ENCODE assay signal across 10 mouse cellular contexts in the genomic region with DNA sequence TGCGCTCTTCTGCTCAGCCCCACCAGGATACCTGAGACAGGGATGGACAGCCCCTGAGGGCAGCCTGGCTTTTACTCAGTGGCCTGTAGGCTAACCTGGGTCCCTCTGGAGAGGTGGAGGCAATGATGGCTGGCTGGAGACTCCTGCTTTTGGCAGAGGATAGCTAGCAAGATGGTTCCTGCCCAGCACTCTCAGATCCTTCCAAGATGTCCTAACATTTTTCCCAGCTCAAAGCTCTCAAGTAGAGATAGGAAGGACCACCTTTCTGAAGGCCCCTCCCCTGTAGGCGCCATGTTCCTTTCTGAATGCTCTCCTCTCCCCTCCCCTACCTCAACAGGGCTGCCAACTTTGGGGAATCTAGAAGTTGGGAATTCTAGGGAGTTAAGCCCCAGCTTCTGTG. TPM values are rescaled to one million over a fixed set of nuclear protein-coding genes. Genes with fewer than 3 reads are reported as not detected.
DNase-seq lines count a peak whose midpoint lies in the region; ATAC-seq and TF ChIP-seq lines count a peak whose summit lies in the region.
"Had no signal": no experiment of that assay in that cellular context is flagged by ENCODE, and none has a peak within 500 bp of the region (broad histone marks: within the 10 kb centered on the region; RNA-seq: fewer than 3 reads in every experiment).

No protein-coding gene starts in this region.

- H3K27me3 ChIP-seq in kidney, embryonic 15.5 days, result no peaks in the 10 kb centered on the region
- no peaks in the 10 kb centered on the region for H3K27me3 ChIP-seq in forebrain, embryonic 10.5 days (ENCODE audit: poor library complexity, severe bottlenecking)
- H3K27me3 ChIP-seq in limb, embryonic 10.5 days (ENCODE audit: low read depth, poor library complexity, severe bottlenecking), result no peaks in the 10 kb centered on the region
- H3K27me3 ChIP-seq in neural tube, embryonic 12.5 days (replicated peaks), result no peaks in the 10 kb centered on the region

- no peak for ATAC-seq in kidney, embryonic 15.5 days (replicated peaks; ENCODE audit: low FRiP score)
- ATAC-seq in neural tube, embryonic 12.5 days (ENCODE audit: low FRiP score, low read depth), result no peak

- peaks cover 67% of the 10 kb centered on the region for H3K4me1 ChIP-seq in kidney, embryonic 15.5 days
- H3K4me1 ChIP-seq in forebrain, embryonic 10.5 days, result peaks cover 56% of the 10 kb centered on the region
- H3K4me1 ChIP-seq in limb, embryonic 10.5 days, result peaks cover 40% of the 10 kb centered on the region
- H3K4me1 ChIP-seq in neural tube, embryonic 12.5 days, result peaks cover 37% of the 10 kb centered on the region

- H3K4me2 ChIP-seq in kidney, embryonic 15.5 days, result peak overlapping the region; percentile 86
- H3K4me2 ChIP-seq in neural tube, embryonic 12.5 days (replicated peaks), result peak overlapping the region; percentile 93

- H3K9ac ChIP-seq in kidney, embryonic 15.5 days, result peak overlapping the region; percentile 99; the same call in 1 of the 2 replicates
- H3K9ac ChIP-seq in neural tube, embryonic 12.5 days, result peak overlapping the region; percentile 94

- H3K27ac ChIP-seq in kidney, embryonic 15.5 days, result no peak overlapping the region
- H3K27ac ChIP-seq in forebrain, embryonic 10.5 days, result peak overlapping the region; percentile 100
- H3K27ac ChIP-seq in limb, embryonic 10.5 days, result 0 out of 2 replicates have a peak overlapping the region, but pooled peaks have one; percentile 98
- no peak overlapping the region for H3K27ac ChIP-seq in neural tube, embryonic 12.5 days
- H3K27ac ChIP-seq in left cerebral cortex, adult 2 months, result no peak overlapping the region

- peaks cover 65% of the 10 kb centered on the region for H3K36me3 ChIP-seq in kidney, embryonic 15.5 days
- peaks cover 82% of the 10 kb centered on the region for H3K36me3 ChIP-seq in forebrain, embryonic 10.5 days (replicated peaks)
- peaks cover 84% of the 10 kb centered on the region for H3K36me3 ChIP-seq in limb, embryonic 10.5 days
- peaks cover 63% of the 10 kb centered on the region for H3K36me3 ChIP-seq in neural tube, embryonic 12.5 days

- TF ChIP-seq CTCF in left cerebral cortex, adult 2 months (IDR thresholded peaks at IDR 0.05), result no peak

- no peaks in the 10 kb centered on the region for H3K9me3 ChIP-seq in kidney, embryonic 15.5 days (replicated peaks)
- 0 out of 2 replicates have a peak, but pooled peaks cover 6% of the 10 kb centered on the region for H3K9me3 ChIP-seq in forebrain, embryonic 10.5 days
- no peaks in the 10 kb centered on the region for H3K9me3 ChIP-seq in limb, embryonic 10.5 days (replicated peaks)
- H3K9me3 ChIP-seq in neural tube, embryonic 12.5 days, result no peaks in the 10 kb centered on the region

- DNase-seq in kidney, postnatal 4 days, result no peak
- no peak for DNase-seq in forebrain, embryonic 10.5 days (ENCODE audit: extremely low spot score, low spot score)
- no peak for DNase-seq in limb, embryonic 10.5 days (ENCODE audit: low spot score)
- no peak for DNase-seq in spleen, postnatal 36 days (ENCODE audit: low spot score in 2 of 2)
- DNase-seq in left cerebral cortex, adult 2 months (ENCODE audit: extremely low spot score in 1 of 2, low spot score in 2 of 2), result no peak
- no peak for DNase-seq in ovary, postnatal 36 days (ENCODE audit: low spot score)
- DNase-seq: kidney, adult 2 months; right cerebral cortex, adult 18-20 months had no signal

- intact Hi-C loops in left cerebral cortex, adult 2 months (cut with DNase I), result no loop called here

- 0 out of 2 replicates have a peak overlapping the region, but pooled peaks have one; percentile 85 for H3K4me3 ChIP-seq in kidney, embryonic 15.5 days (replicated peaks)
- H3K4me3 ChIP-seq in forebrain, embryonic 10.5 days, result peak overlapping the region; percentile 95
- H3K4me3 ChIP-seq in limb, embryonic 10.5 days, result peak overlapping the region; percentile 86; the same call in 1 of the 2 replicates
- peak overlapping the region; percentile 88; the same call in 1 of the 2 replicates for H3K4me3 ChIP-seq in neural tube, embryonic 12.5 days
- H3K4me3 ChIP-seq in left cerebral cortex, adult 2 months, result no peak overlapping the region

- 88% methylated on average over 2 of the region's 2 CpGs for WGBS in kidney, embryonic 15.5 days
- WGBS in forebrain, embryonic 10.5 days, result 92% methylated on average over 2 of the region's 2 CpGs
- WGBS in limb, embryonic 10.5 days, result 96% methylated on average over 2 of the region's 2 CpGs
- WGBS in neural tube, embryonic 12.5 days, result 92% methylated on average over 2 of the region's 2 CpGs

RNA-seq across cellular contexts. Expression of gene Patz1, which starts 6.0 kb away (rescaled TPM):
- 57.3 and 60.4 TPM in 2 replicates for polyA plus RNA-seq in kidney, embryonic 15.5 days (2015; fragmentation: Nextera tagmentation; extraction: Ambion mirVana)
- 96.7 and 111 TPM in 2 replicates for polyA plus RNA-seq in forebrain, embryonic 10.5 days (2016; fragmentation: Nextera tagmentation; extraction: Ambion mirVana)
- polyA plus RNA-seq in limb, embryonic 10.5 days (2016; fragmentation: Nextera tagmentation; extraction: Ambion mirVana), result 80.2 and 81.7 TPM in 2 replicates
- 115 and 117 TPM in 2 replicates for polyA plus RNA-seq in neural tube, embryonic 12.5 days (2016; fragmentation: Nextera tagmentation; extraction: Ambion mirVana)
- 10 to 100 TPM; 41.5 to 46.9 TPM for total RNA-seq in left cerebral cortex, adult 2 months (2021)

RNA-seq across cellular contexts. Expression of gene Drg1, which starts 28.4 kb away (rescaled TPM):
- polyA plus RNA-seq in kidney, embryonic 15.5 days (2015; fragmentation: Nextera tagmentation; extraction: Ambion mirVana), result 223 and 224 TPM in 2 replicates
- polyA plus RNA-seq in forebrain, embryonic 10.5 days (2016; fragmentation: Nextera tagmentation; extraction: Ambion mirVana), result 335 and 338 TPM in 2 replicates
- 276 and 280 TPM in 2 replicates for polyA plus RNA-seq in limb, embryonic 10.5 days (2016; fragmentation: Nextera tagmentation; extraction: Ambion mirVana)
- polyA plus RNA-seq in neural tube, embryonic 12.5 days (2016; fragmentation: Nextera tagmentation; extraction: Ambion mirVana), result 261 and 274 TPM in 2 replicates
- total RNA-seq in left cerebral cortex, adult 2 months (2021), result 10 to 100 TPM; 79.5 to 92.1 TPM

RNA-seq across cellular contexts. Expression of gene Pik3ip1, which starts 35.6 kb away (rescaled TPM):
- polyA plus RNA-seq in kidney, embryonic 15.5 days (2015; fragmentation: Nextera tagmentation; extraction: Ambion mirVana), result 11.4 and 13.2 TPM in 2 replicates
- polyA plus RNA-seq in forebrain, embryonic 10.5 days (2016; fragmentation: Nextera tagmentation; extraction: Ambion mirVana), result 5.6 and 6.2 TPM in 2 replicates
- 5.9 and 8.5 TPM in 2 replicates for polyA plus RNA-seq in limb, embryonic 10.5 days (2016; fragmentation: Nextera tagmentation; extraction: Ambion mirVana)
- polyA plus RNA-seq in neural tube, embryonic 12.5 days (2016; fragmentation: Nextera tagmentation; extraction: Ambion mirVana), result 21.2 and 22.6 TPM in 2 replicates
- total RNA-seq in left cerebral cortex, adult 2 months (2021), result 10 to 100 TPM; 28.1 to 31.5 TPM

Comparison
In these comparisons a context has a peak if more than half of its experiments do, and no peak if none do; other contexts are left out.
1. H3K27ac ChIP-seq: peak in forebrain, embryonic 10.5 days (single experiment) and limb, embryonic 10.5 days (single experiment); none in kidney, embryonic 15.5 days (single experiment), neural tube, embryonic 12.5 days (single experiment) and left cerebral cortex, adult 2 months (single experiment).